ENCODE assay signal across 15 mouse cellular contexts in genomic region chr2:6187418-6187817, GRCm38 (mm10). TPM values are rescaled to one million over a fixed set of nuclear protein-coding genes. Genes with fewer than 3 reads are reported as not detected.
DNase-seq lines count a peak whose midpoint lies in the region; ATAC-seq lines count a peak whose summit lies in the region.
"Had no signal": no experiment of that assay in that cellular context is flagged by ENCODE, and none has a peak within 500 bp of the region (broad histone marks: within the 10 kb centered on the region; RNA-seq: fewer than 3 reads in every experiment).

No protein-coding gene starts in this region.

- no peaks in the 10 kb centered on the region for H3K36me3 ChIP-seq in hindbrain, embryonic 11.5 days (ENCODE audit: control insufficient read depth, insufficient read depth, low read length)
- no peaks in the 10 kb centered on the region for H3K36me3 ChIP-seq in hindbrain, embryonic 10.5 days
- no peaks in the 10 kb centered on the region for H3K36me3 ChIP-seq in midbrain, embryonic 14.5 days (ENCODE audit: control insufficient read depth, insufficient read depth, low read length)
- no peaks in the 10 kb centered on the region for H3K36me3 ChIP-seq in midbrain, embryonic 11.5 days (ENCODE audit: control insufficient read depth, insufficient read depth, low read length)
- H3K36me3 ChIP-seq in midbrain, embryonic 15.5 days (replicated peaks): no peaks in the 10 kb centered on the region
- H3K36me3 ChIP-seq: forebrain, embryonic 15.5 days; intestine, embryonic 15.5 days; midbrain, embryonic 12.5 days had no signal

- no peaks in the 10 kb centered on the region for H3K4me1 ChIP-seq in hindbrain, embryonic 11.5 days (replicated peaks; ENCODE audit: control insufficient read depth, insufficient read depth, low read length)
- 0 out of 2 replicates have a peak, but pooled peaks cover 12% of the 10 kb centered on the region for H3K4me1 ChIP-seq in hindbrain, embryonic 10.5 days (replicated peaks)
- peaks cover 6% of the 10 kb centered on the region; the same call in 1 of the 2 replicates for H3K4me1 ChIP-seq in midbrain, embryonic 14.5 days (ENCODE audit: control insufficient read depth, insufficient read depth, low read length)
- H3K4me1 ChIP-seq in midbrain, embryonic 11.5 days (ENCODE audit: control insufficient read depth, insufficient read depth, low read length): no peaks in the 10 kb centered on the region
- H3K4me1 ChIP-seq in midbrain, embryonic 15.5 days: peaks cover 11% of the 10 kb centered on the region; the same call in 1 of the 2 replicates
- H3K4me1 ChIP-seq: intestine, embryonic 15.5 days had no signal

- no peak overlapping the region for H3K4me3 ChIP-seq in hindbrain, embryonic 11.5 days (ENCODE audit: low read depth, low read length)
- no peak overlapping the region for H3K4me3 ChIP-seq in hindbrain, embryonic 10.5 days
- H3K4me3 ChIP-seq in midbrain, embryonic 14.5 days (replicated peaks; ENCODE audit: low read depth, low read length): no peak overlapping the region
- H3K4me3 ChIP-seq in midbrain, embryonic 11.5 days (ENCODE audit: low read depth, low read length): no peak overlapping the region
- no peak overlapping the region for H3K4me3 ChIP-seq in midbrain, embryonic 15.5 days
- H3K4me3 ChIP-seq: forebrain, embryonic 15.5 days; intestine, embryonic 15.5 days; midbrain, embryonic 12.5 days had no signal

- no peak overlapping the region for H3K4me2 ChIP-seq in hindbrain, embryonic 11.5 days (replicated peaks; ENCODE audit: low read depth, low read length)
- no peak overlapping the region for H3K4me2 ChIP-seq in midbrain, embryonic 14.5 days (ENCODE audit: low read length)
- no peak overlapping the region for H3K4me2 ChIP-seq in midbrain, embryonic 11.5 days
- H3K4me2 ChIP-seq in midbrain, embryonic 15.5 days: no peak overlapping the region
- H3K4me2 ChIP-seq: forebrain, embryonic 15.5 days; intestine, embryonic 15.5 days; midbrain, embryonic 12.5 days had no signal

- H3K9ac ChIP-seq in hindbrain, embryonic 11.5 days (ENCODE audit: low read depth, low read length): no peak overlapping the region
- H3K9ac ChIP-seq in midbrain, embryonic 14.5 days (replicated peaks; ENCODE audit: low read length): no peak overlapping the region
- H3K9ac ChIP-seq in midbrain, embryonic 11.5 days (ENCODE audit: low read length): no peak overlapping the region
- no peak overlapping the region for H3K9ac ChIP-seq in midbrain, embryonic 15.5 days
- H3K9ac ChIP-seq: forebrain, embryonic 15.5 days; intestine, embryonic 15.5 days; midbrain, embryonic 12.5 days had no signal

- peak; percentile 45; the same call in 1 of the 2 replicates for ATAC-seq in hindbrain, embryonic 11.5 days (ENCODE audit: low FRiP score)
- no peak for ATAC-seq in midbrain, embryonic 14.5 days (ENCODE audit: low FRiP score, low TSS enrichment)
- no peak for ATAC-seq in midbrain, embryonic 11.5 days (ENCODE audit: low FRiP score)
- ATAC-seq in midbrain, embryonic 15.5 days (replicated peaks): peak; percentile 63
- ATAC-seq: forebrain, embryonic 15.5 days; intestine, embryonic 15.5 days had no signal

- no peak for DNase-seq in hindbrain, embryonic 11.5 days (ENCODE audit: low spot score)
- no peak for DNase-seq in hindbrain, embryonic 10.5 days (ENCODE audit: low spot score)
- DNase-seq in midbrain, embryonic 14.5 days: peak; percentile 37
- no peak for DNase-seq in midbrain, embryonic 11.5 days (ENCODE audit: low spot score, missing footprints)
- no peak for DNase-seq in right cerebral cortex, postnatal 4 days
- DNase-seq in ovary, postnatal 14 days (ENCODE audit: low spot score): no peak
- DNase-seq: adrenal gland, adult 2 months; cerebellum, adult 18-20 months; heart, postnatal 10 days; lung, postnatal 14 days; right cerebral cortex, postnatal 25 days had no signal

- H3K27me3 ChIP-seq in hindbrain, embryonic 11.5 days (ENCODE audit: control insufficient read depth, insufficient read depth, low read length): no peaks in the 10 kb centered on the region
- H3K27me3 ChIP-seq in hindbrain, embryonic 10.5 days (ENCODE audit: insufficient read depth, poor library complexity, severe bottlenecking): 0 out of 2 replicates have a peak, but pooled peaks cover 9% of the 10 kb centered on the region
- H3K27me3 ChIP-seq in midbrain, embryonic 14.5 days (ENCODE audit: control insufficient read depth, insufficient read depth, low read length): no peaks in the 10 kb centered on the region
- no peaks in the 10 kb centered on the region for H3K27me3 ChIP-seq in midbrain, embryonic 11.5 days (ENCODE audit: control insufficient read depth, insufficient read depth, low read length)
- no peaks in the 10 kb centered on the region for H3K27me3 ChIP-seq in midbrain, embryonic 15.5 days (replicated peaks)
- H3K27me3 ChIP-seq: forebrain, embryonic 15.5 days; intestine, embryonic 15.5 days; midbrain, embryonic 12.5 days had no signal

- peak overlapping the region; percentile 25; the same call in 1 of the 2 replicates for H3K27ac ChIP-seq in hindbrain, embryonic 11.5 days (ENCODE audit: low read depth, low read length)
- H3K27ac ChIP-seq in hindbrain, embryonic 10.5 days: no peak overlapping the region
- no peak overlapping the region for H3K27ac ChIP-seq in midbrain, embryonic 14.5 days (replicated peaks; ENCODE audit: low read depth, low read length)
- H3K27ac ChIP-seq in midbrain, embryonic 11.5 days (ENCODE audit: low read depth, low read length): no peak overlapping the region
- no peak overlapping the region for H3K27ac ChIP-seq in midbrain, embryonic 15.5 days
- H3K27ac ChIP-seq: forebrain, embryonic 15.5 days; intestine, embryonic 15.5 days had no signal

- no peaks in the 10 kb centered on the region for H3K9me3 ChIP-seq in hindbrain, embryonic 11.5 days (ENCODE audit: control insufficient read depth, low read length)
- no peaks in the 10 kb centered on the region for H3K9me3 ChIP-seq in hindbrain, embryonic 10.5 days
- peaks cover 5% of the 10 kb centered on the region; the same call in 1 of the 2 replicates for H3K9me3 ChIP-seq in midbrain, embryonic 14.5 days (ENCODE audit: control insufficient read depth, low read length)
- H3K9me3 ChIP-seq in midbrain, embryonic 11.5 days (ENCODE audit: control insufficient read depth, low read length): no peaks in the 10 kb centered on the region
- H3K9me3 ChIP-seq in midbrain, embryonic 15.5 days: no peaks in the 10 kb centered on the region
- H3K9me3 ChIP-seq: forebrain, embryonic 15.5 days had no signal

- WGBS in hindbrain, embryonic 11.5 days: 60% methylated on average over 11 of the region's 11 CpGs
- WGBS in hindbrain, embryonic 10.5 days: 65% methylated on average over 11 of the region's 11 CpGs
- WGBS in midbrain, embryonic 14.5 days: 42% methylated on average over 11 of the region's 11 CpGs
- 76% methylated on average over 11 of the region's 11 CpGs for WGBS in midbrain, embryonic 11.5 days
- WGBS in midbrain, embryonic 15.5 days: 38% methylated on average over 11 of the region's 11 CpGs

RNA-seq across cellular contexts. Expression of gene Echdc3, which starts 25.4 kb away (rescaled TPM):
- 2.4 and 2.6 TPM in 2 replicates for polyA plus RNA-seq in hindbrain, embryonic 11.5 days (2014; fragmentation: Nextera tagmentation; extraction: Ambion mirVana)
- 2.4 and 2.6 TPM in 2 replicates for polyA plus RNA-seq in hindbrain, embryonic 10.5 days (2016; fragmentation: Nextera tagmentation; extraction: Ambion mirVana)
- 0.70 and 1.4 TPM in 2 replicates for polyA plus RNA-seq in midbrain, embryonic 14.5 days (2014; fragmentation: Nextera tagmentation; extraction: Ambion mirVana)
- polyA plus RNA-seq in midbrain, embryonic 11.5 days (2014; fragmentation: Nextera tagmentation; extraction: Ambion mirVana): 2.2 and 2.8 TPM in 2 replicates
- polyA plus RNA-seq in midbrain, embryonic 15.5 days (2015; fragmentation: Nextera tagmentation; extraction: Ambion mirVana): 1.2 and 1.3 TPM in 2 replicates

RNA-seq across cellular contexts. Expression of gene Proser2, which starts 57.4 kb away (rescaled TPM):
- 2.3 and 3.4 TPM in 2 replicates for polyA plus RNA-seq in hindbrain, embryonic 11.5 days (2014; fragmentation: Nextera tagmentation; extraction: Ambion mirVana)
- 3.4 and 4.2 TPM in 2 replicates for polyA plus RNA-seq in hindbrain, embryonic 10.5 days (2016; fragmentation: Nextera tagmentation; extraction: Ambion mirVana)
- 4.0 and 4.1 TPM in 2 replicates for polyA plus RNA-seq in midbrain, embryonic 14.5 days (2014; fragmentation: Nextera tagmentation; extraction: Ambion mirVana)
- 2.5 and 3.5 TPM in 2 replicates for polyA plus RNA-seq in midbrain, embryonic 11.5 days (2014; fragmentation: Nextera tagmentation; extraction: Ambion mirVana)
- 6.3 and 6.8 TPM in 2 replicates for polyA plus RNA-seq in midbrain, embryonic 15.5 days (2015; fragmentation: Nextera tagmentation; extraction: Ambion mirVana)

Comparison
In these comparisons a context has a peak if more than half of its experiments do, and no peak if none do; other contexts are left out.
1. ATAC-seq: peak in hindbrain, embryonic 11.5 days (single experiment) and midbrain, embryonic 15.5 days (single experiment); none in midbrain, embryonic 14.5 days (single experiment) and midbrain, embryonic 11.5 days (single experiment).